Mouse (Mus musculus): ENCODE results near the gene Nxpe5. TPM values are rescaled to one million over a fixed set of nuclear protein-coding genes. Genes with fewer than 3 reads are reported as not detected.
A peak's percentile ranks its signal among the peaks of the same experiment; 100 is the strongest.

Nxpe5 gene
- polyA plus RNA-seq, 1 experiment = 0.61 TPM

DNA sequence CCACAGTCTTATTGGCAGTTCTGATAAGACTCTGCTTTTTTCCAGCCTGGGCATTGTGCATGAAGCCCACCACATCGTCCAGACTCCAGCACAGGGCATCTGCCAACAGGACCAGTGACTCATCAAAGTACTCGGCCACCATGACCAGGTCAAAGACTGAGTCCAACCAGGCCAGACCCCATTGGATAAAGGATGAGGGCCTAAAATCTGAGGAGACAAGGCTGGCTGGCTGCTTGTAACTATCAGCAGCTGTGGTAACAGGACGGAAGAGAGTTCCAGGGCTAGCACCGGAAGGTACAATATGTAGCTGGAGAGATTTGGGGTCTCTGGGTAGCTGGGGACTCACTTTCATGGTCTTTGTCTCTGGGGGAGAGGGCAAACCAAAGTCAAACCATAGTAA lies 40.0 kb downstream of the Nxpe5 start:
- Histone ChIP-seq H3K27ac (ENCODE audit: insufficient read depth, low read depth, low read length) (no peak overlapping the region), H3K4me3 (ENCODE audit: low read depth, low read length) (no peak overlapping the region), H3K4me1 (ENCODE audit: control insufficient read depth, insufficient read depth, insufficient read length, low read length) (peaks cover 9% of the 10 kb centered on the region; the same call in 1 of the 2 replicates), H3K36me3 (ENCODE audit: control insufficient read depth, insufficient read depth, low read length) (peaks cover 12% of the 10 kb centered on the region), H3K27me3 (ENCODE audit: control insufficient read depth, insufficient read depth, low read length) (no peaks in the 10 kb centered on the region)
- WGBS = 96% methylated on average over 4 of the region's 4 CpGs
- no peak for TF ChIP-seq CTCF (IDR thresholded peaks at IDR 0.05; ENCODE audit: extremely low read depth, insufficient read length, insufficient replicate concordance, low read depth, low read length)
- no peak for TF ChIP-seq POLR2A (IDR thresholded peaks at IDR 0.05; ENCODE audit: low read depth, low read length)

DNA sequence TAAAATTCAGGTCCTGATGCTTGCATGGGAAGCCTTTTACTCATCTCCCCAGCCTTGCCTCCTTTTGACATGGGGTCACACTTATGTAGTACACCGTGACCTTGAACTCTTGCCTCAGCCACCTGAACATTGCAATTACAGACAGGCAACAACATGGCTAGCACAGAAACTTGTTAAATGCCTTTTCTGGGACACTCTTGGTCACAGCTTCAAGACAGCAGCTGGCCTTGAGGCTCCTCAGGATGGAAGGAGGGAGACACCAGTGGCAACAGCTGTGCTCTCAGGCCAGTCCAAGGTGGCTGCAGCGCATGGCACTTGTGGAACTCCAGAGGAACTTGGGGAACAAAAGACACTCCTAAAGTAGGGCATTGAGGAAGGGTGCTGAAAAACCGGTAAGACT lies 41.4 kb downstream of the Nxpe5 start:
- peaks cover 9% of the 10 kb centered on the region; the same call in 1 of the 2 replicates for H3K4me1 ChIP-seq (ENCODE audit: control insufficient read depth, insufficient read depth, insufficient read length, low read length)
- no peak overlapping the region for H3K4me3 ChIP-seq (ENCODE audit: low read depth, low read length)
- H3K27ac ChIP-seq (ENCODE audit: insufficient read depth, low read depth, low read length) = no peak overlapping the region
- no peaks in the 10 kb centered on the region for H3K36me3 ChIP-seq (ENCODE audit: control insufficient read depth, insufficient read depth, low read length)
- TF ChIP-seq CTCF (IDR thresholded peaks at IDR 0.05; ENCODE audit: extremely low read depth, insufficient read length, insufficient replicate concordance, low read depth, low read length) (no peak), POLR2A (IDR thresholded peaks at IDR 0.05; ENCODE audit: low read depth, low read length) (no peak)
- 87% methylated on average over 3 of the region's 3 CpGs for WGBS
- no peaks in the 10 kb centered on the region for H3K27me3 ChIP-seq (ENCODE audit: control insufficient read depth, insufficient read depth, low read length)

DNA sequence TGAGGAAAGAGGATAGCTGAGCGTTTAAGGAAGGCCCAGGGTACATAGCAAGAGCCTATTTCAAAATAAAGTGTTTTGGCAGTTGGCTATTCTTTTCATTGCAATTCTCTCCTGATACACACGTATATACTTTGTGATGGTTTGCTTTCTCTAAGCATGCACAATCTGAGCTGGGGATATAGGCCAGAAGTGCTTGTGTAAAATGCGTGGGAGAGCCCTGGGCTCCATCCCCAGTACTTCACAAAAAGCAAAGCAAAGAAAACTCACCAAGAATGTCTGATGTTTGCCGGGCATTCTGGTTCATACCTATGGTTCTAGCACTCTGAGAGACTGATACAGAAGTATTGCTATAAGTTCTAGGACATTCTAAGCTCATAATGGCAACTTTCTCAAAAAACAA lies 43.3 kb downstream of the Nxpe5 start:
- WGBS = 81% methylated on average over 4 of the region's 4 CpGs
- Histone ChIP-seq H3K4me1 (ENCODE audit: control insufficient read depth, insufficient read depth, insufficient read length, low read length) (peaks cover 3% of the 10 kb centered on the region; the same call in 1 of the 2 replicates), H3K36me3 (ENCODE audit: control insufficient read depth, insufficient read depth, low read length) (no peaks in the 10 kb centered on the region), H3K4me3 (ENCODE audit: low read depth, low read length) (no peak overlapping the region), H3K27ac (ENCODE audit: insufficient read depth, low read depth, low read length) (no peak overlapping the region), H3K27me3 (ENCODE audit: control insufficient read depth, insufficient read depth, low read length) (no peaks in the 10 kb centered on the region)
- TF ChIP-seq POLR2A (IDR thresholded peaks at IDR 0.05; ENCODE audit: low read depth, low read length) = no peak
- no peak for TF ChIP-seq CTCF (IDR thresholded peaks at IDR 0.05; ENCODE audit: extremely low read depth, insufficient read length, insufficient replicate concordance, low read depth, low read length)

DNA sequence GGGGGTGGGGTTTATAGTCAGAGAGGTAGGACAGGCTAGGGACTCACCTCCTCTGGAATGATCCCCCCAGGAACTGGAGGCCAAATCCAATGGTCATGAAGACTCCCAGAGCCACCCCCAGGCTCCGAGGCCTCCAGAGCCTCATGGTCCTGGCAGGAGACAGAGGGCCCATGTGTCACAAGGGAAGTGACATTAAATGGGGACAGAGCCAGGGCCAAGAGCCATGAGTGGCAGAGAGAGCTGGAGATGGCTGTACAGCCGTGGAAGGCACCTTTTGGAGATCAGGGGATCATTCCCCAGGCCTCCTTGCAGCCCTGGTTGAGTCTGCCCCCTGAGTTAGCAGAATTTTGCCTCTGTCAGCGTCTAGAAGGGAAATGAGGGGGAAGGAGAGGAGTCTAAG lies 45.5 kb downstream of the Nxpe5 start:
- H3K4me3 ChIP-seq (ENCODE audit: low read depth, low read length) = no peak overlapping the region
- TF ChIP-seq POLR2A (IDR thresholded peaks at IDR 0.05; ENCODE audit: low read depth, low read length) (no peak), CTCF (IDR thresholded peaks at IDR 0.05; ENCODE audit: extremely low read depth, insufficient read length, insufficient replicate concordance, low read depth, low read length) (no peak)
- WGBS = 64% methylated on average over 3 of the region's 3 CpGs
- no peak overlapping the region for H3K27ac ChIP-seq (ENCODE audit: insufficient read depth, low read depth, low read length)
- H3K27me3 ChIP-seq (ENCODE audit: control insufficient read depth, insufficient read depth, low read length) = no peaks in the 10 kb centered on the region
- H3K36me3 ChIP-seq (ENCODE audit: control insufficient read depth, insufficient read depth, low read length) = no peaks in the 10 kb centered on the region
- H3K4me1 ChIP-seq (ENCODE audit: control insufficient read depth, insufficient read depth, insufficient read length, low read length) = no peaks in the 10 kb centered on the region; the same call in 1 of the 2 replicates

DNA sequence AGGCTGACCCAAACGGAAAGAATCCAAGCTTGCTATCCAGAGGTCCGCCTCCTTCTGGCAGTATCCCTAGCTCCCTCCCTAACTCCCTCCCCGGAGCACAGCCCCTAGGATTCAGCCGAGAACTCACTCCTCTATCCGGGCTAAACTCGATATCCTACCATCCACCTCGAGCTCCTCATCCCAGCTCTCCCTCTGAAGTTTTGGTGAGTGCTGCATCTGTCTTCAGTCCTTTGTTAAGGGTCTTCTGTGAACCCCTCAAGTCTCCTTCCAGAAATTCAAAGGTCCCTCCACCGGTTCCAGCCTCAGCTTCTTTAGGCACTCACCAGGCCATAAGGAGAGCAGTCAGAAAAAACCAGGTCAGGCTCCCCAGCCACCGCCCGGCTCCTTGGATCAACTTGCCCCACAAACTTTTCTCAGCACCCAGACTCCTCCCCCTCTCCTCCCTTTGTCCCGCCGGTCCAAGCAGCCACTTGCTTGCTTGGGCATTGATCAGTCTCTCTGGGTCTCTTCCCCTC lies 46.8 kb downstream of the Nxpe5 start, which contains the start of gene Gal3st4:
TSS of gene Gal3st4 (minus strand) at position 432 of the 515 bp plus-strand sequence.
- WGBS = 5% methylated on average over 12 of the region's 12 CpGs
- TF ChIP-seq CTCF (IDR thresholded peaks at IDR 0.05; ENCODE audit: extremely low read depth, insufficient read length, insufficient replicate concordance, low read depth, low read length) = no peak
- no peak for TF ChIP-seq POLR2A (IDR thresholded peaks at IDR 0.05; ENCODE audit: low read depth, low read length)
- no peaks in the 10 kb centered on the region for H3K27me3 ChIP-seq (ENCODE audit: control insufficient read depth, insufficient read depth, low read length)
- H3K4me3 ChIP-seq (ENCODE audit: low read depth, low read length) = peak within 1 kb of the TSS; percentile 30; the same call in 1 of the 2 replicates
- H3K4me1 ChIP-seq (ENCODE audit: control insufficient read depth, insufficient read depth, insufficient read length, low read length) = no peaks in the 10 kb centered on the region; the same call in 1 of the 2 replicates
- 0 out of 2 replicates have a peak within 1 kb of the TSS, but pooled peaks have one; percentile 58 for H3K27ac ChIP-seq (ENCODE audit: insufficient read depth, low read depth, low read length)
- no peaks in the 10 kb centered on the region for H3K36me3 ChIP-seq (ENCODE audit: control insufficient read depth, insufficient read depth, low read length)

DNA sequence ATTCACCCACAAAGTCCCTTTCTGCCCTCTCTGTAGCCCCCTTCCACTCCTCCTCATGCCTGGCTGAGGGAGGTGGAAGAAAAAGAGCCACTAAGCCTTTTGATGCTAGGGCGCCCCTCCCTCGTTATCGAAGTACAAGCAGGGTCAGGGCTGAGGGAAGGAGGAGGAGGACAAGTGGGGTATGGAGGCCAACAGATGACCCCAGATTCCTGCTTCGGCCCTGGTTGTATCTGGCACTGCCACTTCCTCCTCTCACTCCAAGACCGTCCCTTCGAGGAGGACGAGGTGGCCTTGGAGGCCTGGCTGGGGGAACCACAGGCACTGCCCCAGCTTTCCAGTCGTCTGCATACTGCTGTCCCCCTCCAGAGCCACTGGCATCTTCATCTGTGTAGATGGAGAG lies 48.5 kb downstream of the Nxpe5 start:
- Histone ChIP-seq H3K36me3 (ENCODE audit: control insufficient read depth, insufficient read depth, low read length) (no peaks in the 10 kb centered on the region), H3K4me3 (ENCODE audit: low read depth, low read length) (no peak overlapping the region), H3K4me1 (ENCODE audit: control insufficient read depth, insufficient read depth, insufficient read length, low read length) (no peaks in the 10 kb centered on the region; the same call in 1 of the 2 replicates), H3K27me3 (ENCODE audit: control insufficient read depth, insufficient read depth, low read length) (no peaks in the 10 kb centered on the region), H3K27ac (ENCODE audit: insufficient read depth, low read depth, low read length) (no peak overlapping the region)
- TF ChIP-seq POLR2A (IDR thresholded peaks at IDR 0.05; ENCODE audit: low read depth, low read length) (no peak), CTCF (IDR thresholded peaks at IDR 0.05; ENCODE audit: extremely low read depth, insufficient read length, insufficient replicate concordance, low read depth, low read length) (no peak)
- 88% methylated on average over 8 of the region's 8 CpGs for WGBS

DNA sequence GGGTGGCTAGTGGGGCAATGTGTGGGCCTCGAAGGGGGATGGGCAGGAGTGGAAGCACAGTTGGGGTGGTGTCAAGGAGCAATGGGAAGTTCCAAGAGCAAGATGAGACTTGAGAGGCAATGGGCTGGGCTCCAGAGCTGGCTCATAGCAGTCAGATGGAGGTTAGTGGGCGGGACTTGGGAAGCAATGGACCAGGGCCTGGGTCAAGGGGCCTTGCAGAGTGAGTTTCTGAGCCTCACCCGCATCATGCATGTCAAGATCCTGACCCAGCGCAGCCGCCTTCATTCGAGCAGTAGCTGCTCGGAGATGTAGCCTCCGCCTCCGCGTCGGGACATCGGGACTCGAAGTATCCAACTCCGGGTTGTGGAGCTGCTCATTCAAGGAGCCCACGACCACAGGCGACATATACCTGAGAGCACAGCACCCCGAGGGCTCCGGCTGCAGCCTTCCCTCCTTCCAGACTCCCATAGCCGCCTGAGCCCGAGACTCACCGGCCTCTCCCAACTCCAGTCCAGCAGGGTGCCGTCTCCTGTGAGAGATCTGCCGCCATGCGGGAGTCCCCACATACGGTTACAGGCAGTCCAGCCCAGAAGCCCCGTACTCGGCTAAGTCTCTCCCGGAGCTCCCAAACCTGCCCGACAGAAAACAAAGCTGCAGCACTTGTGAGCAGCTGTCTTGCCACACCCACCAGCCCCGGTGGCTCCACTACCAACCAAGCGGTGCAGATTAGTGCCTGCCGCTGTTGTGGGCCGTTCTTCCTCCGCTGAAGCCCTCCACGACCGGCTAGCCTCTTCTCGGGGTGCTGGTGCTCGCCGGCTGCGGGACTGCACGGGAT lies 49.7 kb downstream of the Nxpe5 start:
- Histone ChIP-seq H3K4me1 (ENCODE audit: control insufficient read depth, insufficient read depth, insufficient read length, low read length) (peaks cover 6% of the 10 kb centered on the region), H3K4me3 (ENCODE audit: low read depth, low read length) (no peak overlapping the region), H3K36me3 (ENCODE audit: control insufficient read depth, insufficient read depth, low read length) (no peaks in the 10 kb centered on the region), H3K27me3 (ENCODE audit: control insufficient read depth, insufficient read depth, low read length) (0 out of 2 replicates have a peak, but pooled peaks cover 4% of the 10 kb centered on the region), H3K27ac (ENCODE audit: insufficient read depth, low read depth, low read length) (no peak overlapping the region)
- no peak for TF ChIP-seq POLR2A (IDR thresholded peaks at IDR 0.05; ENCODE audit: low read depth, low read length)
- TF ChIP-seq CTCF (IDR thresholded peaks at IDR 0.05; ENCODE audit: extremely low read depth, insufficient read length, insufficient replicate concordance, low read depth, low read length) = no peak
- 67% methylated on average over 41 of the region's 41 CpGs for WGBS

Measured in small intestine, adult 2 months (tissue).